Mouse (Mus musculus) bone marrow macrophage, adult 2 months (primary cell): ENCODE measurements around the gene Lima1.

Source experiments
- CTCF ChIP-seq: IDR thresholded peaks from 2 replicates; pipeline ENCODE4 v1.5.1; 2012; ENCODE audit warnings: low read depth, mild to moderate bottlenecking, low read length, moderate library complexity
- POLR2A ChIP-seq: IDR thresholded peaks from 2 replicates; pipeline ENCODE4 v1.6.1; 2012; ENCODE audit warnings: mild to moderate bottlenecking, low read depth, low read length, borderline replicate concordance

GRCm38 (mm10) chr15:99807776-99808735 lies 67.2 kb downstream of the Lima1 start:
- TF ChIP-seq CTCF, result no peak
- no peak for TF ChIP-seq POLR2A
